Mouse (Mus musculus): ENCODE measurements around the gene Krt35.

Krt35 gene

DNA sequence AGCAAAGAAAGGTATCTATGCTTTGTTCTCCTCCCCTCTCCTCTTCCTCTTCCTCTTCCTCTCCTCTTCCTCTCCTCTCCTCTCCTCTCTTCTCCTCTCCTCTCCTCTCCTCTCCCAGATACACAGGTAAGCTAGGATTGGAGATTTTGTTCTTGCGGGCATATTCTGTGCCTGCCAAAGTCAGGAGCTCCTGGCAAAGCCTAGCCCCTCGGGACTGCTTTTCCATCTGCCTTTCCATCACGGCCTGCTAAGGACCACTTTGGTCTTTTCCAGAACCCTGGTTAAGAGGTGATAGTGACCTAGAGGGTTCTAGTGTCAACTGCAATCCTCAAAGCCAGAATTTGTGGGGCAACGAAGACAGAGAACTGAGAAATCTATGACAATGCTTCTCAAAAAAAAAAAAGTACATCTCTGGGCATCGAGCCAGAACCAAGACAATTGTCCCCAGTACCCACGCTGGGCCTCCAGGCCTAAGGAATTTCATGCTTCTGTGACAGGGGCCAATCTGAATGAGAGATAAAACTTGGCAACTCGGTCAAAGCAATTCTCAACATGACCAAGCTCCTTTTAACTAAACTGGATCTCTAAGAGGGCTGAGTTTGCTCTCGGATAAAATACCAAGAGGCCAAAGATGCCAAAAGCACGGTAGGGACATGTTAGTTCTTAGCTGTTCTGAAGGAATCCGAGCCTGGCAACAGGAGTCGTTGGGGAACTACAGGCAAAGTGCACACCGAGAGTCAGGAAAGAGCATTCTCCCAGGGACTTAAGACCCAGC is 29.6 kb downstream of the Krt35 start:
- no peak for DNase-seq

GRCm38 (mm10) chr11:100058875-100059274 is 37.2 kb downstream of the Krt35 start:
- DNase-seq, result peak in 1 of 2 experiments; percentile 5

- DNase-seq, result no peak
These were observed 40.1 kb downstream of the Krt35 start for GRCm38 (mm10) chr11:100055686-100056655.

DNA sequence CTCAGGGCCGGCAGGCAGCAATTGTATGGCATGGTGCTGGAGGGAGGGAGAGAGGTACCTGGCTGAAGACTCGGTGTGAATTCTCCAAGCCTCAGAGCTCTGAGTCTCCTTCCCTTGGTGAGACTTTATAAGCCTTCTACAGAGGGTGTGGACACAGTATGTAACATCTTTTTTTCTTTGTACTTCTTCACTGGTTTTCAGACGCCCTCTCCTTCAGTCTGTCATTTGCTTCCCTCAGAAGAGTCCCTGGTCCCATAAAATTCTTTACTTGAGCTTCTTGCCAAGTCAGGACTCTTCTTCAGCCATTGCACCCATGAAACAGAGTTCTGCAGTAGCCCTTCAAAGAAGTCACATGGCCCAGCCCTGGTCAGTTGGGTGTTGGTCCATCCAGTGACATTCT is 45.6 kb downstream of the Krt35 start, which contains the start of gene Krt31:
Gene Krt31, minus strand, starts transcription at position 101 of the 400 bp plus-strand sequence.
- DNase-seq, result no peak

DNA sequence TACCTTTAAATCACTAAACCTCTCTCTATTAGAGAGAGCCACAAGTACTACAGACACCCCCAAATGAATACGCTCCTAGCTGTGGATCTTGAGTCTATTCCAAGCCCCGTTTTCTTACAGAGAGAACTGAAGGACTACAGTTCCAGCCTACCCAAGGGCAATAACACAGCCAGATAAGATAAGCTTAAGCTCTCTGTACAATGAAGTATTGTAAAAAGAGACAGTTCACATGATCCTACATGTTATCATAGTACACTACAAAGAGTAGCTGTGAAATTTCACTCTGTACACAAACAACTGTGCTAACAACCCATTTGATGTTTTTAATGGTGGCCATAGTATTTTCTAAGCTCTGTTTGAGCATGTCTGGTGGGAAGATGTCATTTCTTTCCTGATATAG is 48.8 kb downstream of the Krt35 start:
- no peak for DNase-seq

GRCm38 (mm10) chr11:100046303-100046866 is 49.7 kb downstream of the Krt35 start:
- no peak for DNase-seq

All from kidney, postnatal 4 days (tissue).